Comparison of ENCODE assay signal across 28 mouse cellular contexts in genomic region chr12:8779851-8780250, GRCm38 (mm10). TPM values are rescaled to one million over a fixed set of nuclear protein-coding genes. Genes with fewer than 3 reads are reported as not detected.
DNase-seq lines count a peak whose midpoint lies in the region; ATAC-seq and TF ChIP-seq lines count a peak whose summit lies in the region.
"Had no signal": no experiment of that assay in that cellular context is flagged by ENCODE, and none has a peak within 500 bp of the region (broad histone marks: within the 10 kb centered on the region; RNA-seq: fewer than 3 reads in every experiment).

No protein-coding gene starts in this region.

- peaks cover 62% of the 10 kb centered on the region for H3K4me1 ChIP-seq in liver, adult 2 months (ENCODE audit: control insufficient read depth, insufficient read depth, low read length)
- H3K4me1 ChIP-seq in liver, embryonic 11.5 days (replicated peaks; ENCODE audit: control insufficient read depth, insufficient read depth, low read length): peaks cover 16% of the 10 kb centered on the region
- 0 out of 2 replicates have a peak, but pooled peaks cover 3% of the 10 kb centered on the region for H3K4me1 ChIP-seq in midbrain, embryonic 13.5 days (replicated peaks)
- H3K4me1 ChIP-seq in midbrain, embryonic 10.5 days: peaks cover 22% of the 10 kb centered on the region
- H3K4me1 ChIP-seq in liver, postnatal 0 days (ENCODE audit: insufficient read depth): peaks cover 53% of the 10 kb centered on the region
- H3K4me1 ChIP-seq in stomach, postnatal 0 days (replicated peaks; ENCODE audit: control insufficient read depth, insufficient read depth): peaks cover 12% of the 10 kb centered on the region
- H3K4me1 ChIP-seq: forebrain, embryonic 13.5 days had no signal

- no peaks in the 10 kb centered on the region for H3K27me3 ChIP-seq in liver, adult 2 months (ENCODE audit: control insufficient read depth, insufficient read depth, low read length)
- no peaks in the 10 kb centered on the region for H3K27me3 ChIP-seq in liver, embryonic 11.5 days (replicated peaks; ENCODE audit: control insufficient read depth, insufficient read depth, low read length)
- H3K27me3 ChIP-seq in midbrain, embryonic 13.5 days: no peaks in the 10 kb centered on the region
- H3K27me3 ChIP-seq in midbrain, embryonic 10.5 days (ENCODE audit: low read depth, poor library complexity, severe bottlenecking): no peaks in the 10 kb centered on the region
- H3K27me3 ChIP-seq in liver, postnatal 0 days (ENCODE audit: insufficient read depth, low read length): no peaks in the 10 kb centered on the region
- H3K27me3 ChIP-seq in stomach, postnatal 0 days (ENCODE audit: control insufficient read depth, insufficient read depth, low read length): no peaks in the 10 kb centered on the region
- H3K27me3 ChIP-seq: embryonic facial prominence, embryonic 15.5 days; forebrain, embryonic 13.5 days; hindbrain, embryonic 12.5 days; kidney, embryonic 15.5 days; neural tube, embryonic 12.5 days; Patski had no signal

- no peaks in the 10 kb centered on the region for H3K36me3 ChIP-seq in liver, adult 2 months (ENCODE audit: control insufficient read depth, insufficient read depth, low read length)
- no peaks in the 10 kb centered on the region for H3K36me3 ChIP-seq in liver, embryonic 11.5 days (ENCODE audit: control insufficient read depth, insufficient read depth, low read length)
- H3K36me3 ChIP-seq in midbrain, embryonic 13.5 days: no peaks in the 10 kb centered on the region
- peaks cover 32% of the 10 kb centered on the region for H3K36me3 ChIP-seq in midbrain, embryonic 10.5 days
- H3K36me3 ChIP-seq in liver, postnatal 0 days (replicated peaks; ENCODE audit: insufficient read depth, low read length): no peaks in the 10 kb centered on the region
- H3K36me3 ChIP-seq in stomach, postnatal 0 days (ENCODE audit: control insufficient read depth, insufficient read depth, low read length): no peaks in the 10 kb centered on the region
- H3K36me3 ChIP-seq: embryonic facial prominence, embryonic 15.5 days; hindbrain, embryonic 12.5 days; kidney, embryonic 15.5 days; neural tube, embryonic 12.5 days had no signal

- no peak overlapping the region for H3K4me3 ChIP-seq in liver, adult 2 months (ENCODE audit: insufficient read depth, low read depth, low read length)
- no peak overlapping the region for H3K4me3 ChIP-seq in liver, embryonic 11.5 days (ENCODE audit: low read depth, low read length)
- H3K4me3 ChIP-seq in midbrain, embryonic 13.5 days (replicated peaks): no peak overlapping the region
- no peak overlapping the region for H3K4me3 ChIP-seq in midbrain, embryonic 10.5 days
- H3K4me3 ChIP-seq in liver, postnatal 0 days (ENCODE audit: low read depth, low read length): no peak overlapping the region
- H3K4me3 ChIP-seq in stomach, postnatal 0 days (ENCODE audit: low read depth, low read length): no peak overlapping the region
- H3K4me3 ChIP-seq: embryonic facial prominence, embryonic 10.5 days; embryonic facial prominence, embryonic 15.5 days; forebrain, embryonic 13.5 days; hindbrain, embryonic 12.5 days; kidney, embryonic 15.5 days; myocyte; neural tube, embryonic 12.5 days had no signal

- ATAC-seq in liver, embryonic 11.5 days (replicated peaks; ENCODE audit: low FRiP score): no peak
- ATAC-seq in midbrain, embryonic 13.5 days: 0 out of 2 replicates have a peak, but pooled peaks have one; percentile 7
- peak; percentile 25; the same call in 1 of the 2 replicates for ATAC-seq in liver, postnatal 0 days
- peak; percentile 11; the same call in 1 of the 2 replicates for ATAC-seq in stomach, postnatal 0 days (ENCODE audit: low FRiP score, low TSS enrichment)
- no peak for ATAC-seq in erythroblast, adult 5-6 weeks (replicated peaks; ENCODE audit: low FRiP score, poor library complexity, severe bottlenecking)
- ATAC-seq: forebrain, embryonic 13.5 days; Patski had no signal

- H3K27ac ChIP-seq in liver, adult 2 months (replicated peaks; ENCODE audit: insufficient read depth, low read depth, low read length): peak overlapping the region; percentile 82
- H3K27ac ChIP-seq in liver, embryonic 11.5 days (ENCODE audit: low read depth, low read length): no peak overlapping the region
- H3K27ac ChIP-seq in midbrain, embryonic 13.5 days: no peak overlapping the region
- no peak overlapping the region for H3K27ac ChIP-seq in midbrain, embryonic 10.5 days (replicated peaks)
- H3K27ac ChIP-seq in liver, postnatal 0 days (ENCODE audit: low read depth): peak overlapping the region; percentile 79
- H3K27ac ChIP-seq in stomach, postnatal 0 days (replicated peaks): peak overlapping the region; percentile 84
- H3K27ac ChIP-seq: embryonic facial prominence, embryonic 10.5 days; forebrain, embryonic 13.5 days; hindbrain, embryonic 12.5 days; kidney, embryonic 15.5 days; neural tube, embryonic 12.5 days had no signal

- no peak overlapping the region for H3K4me2 ChIP-seq in liver, embryonic 11.5 days
- H3K4me2 ChIP-seq in midbrain, embryonic 13.5 days (replicated peaks): no peak overlapping the region
- H3K4me2 ChIP-seq in liver, postnatal 0 days (ENCODE audit: low read depth, low read length): 0 out of 2 replicates have a peak overlapping the region, but pooled peaks have one; percentile 18
- no peak overlapping the region for H3K4me2 ChIP-seq in stomach, postnatal 0 days (replicated peaks; ENCODE audit: low read depth)
- H3K4me2 ChIP-seq: embryonic facial prominence, embryonic 15.5 days; forebrain, embryonic 13.5 days; heart, embryonic 11.5 days; hindbrain, embryonic 12.5 days; kidney, embryonic 15.5 days; midbrain, embryonic 11.5 days; neural tube, embryonic 12.5 days had no signal

- H3K79me2 ChIP-seq in liver, adult 2 months (ENCODE audit: control insufficient read depth, insufficient read depth, low read length): peaks cover 50% of the 10 kb centered on the region

- TF ChIP-seq EP300 in liver, postnatal 0 days (IDR thresholded peaks at IDR 0.05; ENCODE audit: low read depth): no peak
- TF ChIP-seq EP300 in stomach, postnatal 0 days (optimal IDR thresholded peaks at IDR 0.05): no peak

- no peak for TF ChIP-seq CTCF in liver, adult 2 months (IDR thresholded peaks at IDR 0.05; ENCODE audit: low read depth, low read length)
- TF ChIP-seq CTCF in liver, postnatal 0 days (IDR thresholded peaks at IDR 0.05; ENCODE audit: low read depth): no peak
- TF ChIP-seq CTCF in stomach, postnatal 0 days (IDR thresholded peaks at IDR 0.05; ENCODE audit: low read depth): no peak

- peak overlapping the region; percentile 30 for H3K9ac ChIP-seq in liver, adult 2 months (ENCODE audit: low read depth, low read length)
- H3K9ac ChIP-seq in liver, embryonic 11.5 days (ENCODE audit: low read depth, low read length): no peak overlapping the region
- H3K9ac ChIP-seq in midbrain, embryonic 13.5 days (replicated peaks): no peak overlapping the region
- H3K9ac ChIP-seq in liver, postnatal 0 days (replicated peaks): no peak overlapping the region; the same call in 1 of the 2 replicates
- H3K9ac ChIP-seq in stomach, postnatal 0 days (ENCODE audit: low read length): peak overlapping the region; percentile 18; the same call in 1 of the 2 replicates
- H3K9ac ChIP-seq: embryonic facial prominence, embryonic 15.5 days; forebrain, embryonic 13.5 days; hindbrain, embryonic 12.5 days; kidney, embryonic 15.5 days; neural tube, embryonic 12.5 days had no signal

- peak; percentile 96 for DNase-seq in liver, adult 2 months (ENCODE audit: extremely low read depth, low read depth, low spot score)
- no peak for DNase-seq in liver, embryonic 11.5 days (ENCODE audit: low spot score)
- no peak for DNase-seq in midbrain, embryonic 10.5 days (ENCODE audit: low spot score)
- no peak for DNase-seq in liver, postnatal 0 days
- peak; percentile 39 for DNase-seq in stomach, postnatal 0 days (ENCODE audit: low spot score)
- no peak for DNase-seq in urinary bladder, postnatal 14 days (ENCODE audit: low spot score)
- DNase-seq: adrenal gland, postnatal 10 days; cerebellum, adult 8-10 months; gastrocnemius, postnatal 25 days; heart, adult 18-20 months; heart, postnatal 36 days; kidney, adult 18-20 months; kidney, postnatal 25 days; lung, postnatal 10 days; right cerebral cortex, adult 18-20 months; thymus, postnatal 14 days had no signal

- no peaks in the 10 kb centered on the region for H3K9me3 ChIP-seq in liver, embryonic 11.5 days (ENCODE audit: control insufficient read depth, low read length)
- no peaks in the 10 kb centered on the region for H3K9me3 ChIP-seq in midbrain, embryonic 13.5 days
- no peaks in the 10 kb centered on the region for H3K9me3 ChIP-seq in midbrain, embryonic 10.5 days (replicated peaks)
- H3K9me3 ChIP-seq in liver, postnatal 0 days (ENCODE audit: low read length): no peaks in the 10 kb centered on the region
- H3K9me3 ChIP-seq in stomach, postnatal 0 days (ENCODE audit: control insufficient read depth, low read length): no peaks in the 10 kb centered on the region
- H3K9me3 ChIP-seq: embryonic facial prominence, embryonic 10.5 days; embryonic facial prominence, embryonic 15.5 days; forebrain, embryonic 13.5 days; hindbrain, embryonic 12.5 days; kidney, embryonic 15.5 days; neural tube, embryonic 12.5 days had no signal

- TF ChIP-seq POLR2A in liver, adult 2 months (IDR thresholded peaks at IDR 0.05; ENCODE audit: extremely low read depth, insufficient read depth, low read length): no peak

- WGBS in liver, adult 2 months: 18% methylated on average over 4 of the region's 4 CpGs
- WGBS in liver, embryonic 11.5 days: 74% methylated on average over 4 of the region's 4 CpGs
- 85% methylated on average over 4 of the region's 4 CpGs for WGBS in midbrain, embryonic 13.5 days
- WGBS in midbrain, embryonic 10.5 days: 84% methylated on average over 4 of the region's 4 CpGs
- WGBS in liver, postnatal 0 days (ENCODE audit: insufficient replicate concordance): 47% methylated on average over 4 of the region's 4 CpGs
- WGBS in stomach, postnatal 0 days: 36% methylated on average over 4 of the region's 4 CpGs

RNA-seq across cellular contexts. Expression of gene Sdc1, which starts 8.7 kb away (rescaled TPM):
- 164 and 316 TPM in 2 replicates for total RNA-seq in liver, adult 2 months (2014; rRNA removed)
- 321 and 421 TPM in 2 replicates for polyA plus RNA-seq in liver, adult 2 months (2012; rRNA removed)
- 50.2 and 51.6 TPM in 2 replicates for polyA plus RNA-seq in liver, embryonic 11.5 days (2014; fragmentation: Nextera tagmentation; extraction: Ambion mirVana)
- 30.1 and 30.8 TPM in 2 replicates for polyA plus RNA-seq in midbrain, embryonic 13.5 days (2015; fragmentation: Nextera tagmentation; extraction: Ambion mirVana)
- 110 and 128 TPM in 2 replicates for polyA plus RNA-seq in midbrain, embryonic 10.5 days (2016; fragmentation: Nextera tagmentation; extraction: Ambion mirVana)
- polyA plus RNA-seq in liver, postnatal 0 days (2015; fragmentation: Nextera tagmentation; extraction: Ambion mirVana): 101 and 116 TPM in 2 replicates
- polyA plus RNA-seq in stomach, postnatal 0 days (2015; fragmentation: Nextera tagmentation; extraction: Ambion mirVana): 175 and 194 TPM in 2 replicates
- total RNA-seq in erythroblast, adult 5-6 weeks (2015; ENCODE audit: low replicate concordance): 1.2 TPM in 1 of 2 replicates, not detected in the other
- total RNA-seq in erythroblast, adult 5-6 weeks (2017; ENCODE audit: low replicate concordance): 0.98 TPM in 1 of 2 replicates, not detected in the other

Comparison
In these comparisons a context has a peak if more than half of its experiments do, and no peak if none do; other contexts are left out.
1. DNase-seq: peak in liver, adult 2 months (single experiment) and stomach, postnatal 0 days (single experiment); none in liver, embryonic 11.5 days (single experiment), midbrain, embryonic 10.5 days (single experiment), liver, postnatal 0 days (single experiment) and urinary bladder, postnatal 14 days (single experiment).
2. H3K27ac ChIP-seq: peak in liver, adult 2 months (single experiment), liver, postnatal 0 days (single experiment) and stomach, postnatal 0 days (single experiment); none in liver, embryonic 11.5 days (single experiment), midbrain, embryonic 13.5 days (single experiment) and midbrain, embryonic 10.5 days (single experiment).
3. H3K9ac ChIP-seq: peak in liver, adult 2 months (single experiment) and stomach, postnatal 0 days (single experiment); none in liver, embryonic 11.5 days (single experiment), midbrain, embryonic 13.5 days (single experiment) and liver, postnatal 0 days (single experiment).
4. ATAC-seq: peak in midbrain, embryonic 13.5 days (single experiment), liver, postnatal 0 days (single experiment) and stomach, postnatal 0 days (single experiment); none in liver, embryonic 11.5 days (single experiment) and erythroblast, adult 5-6 weeks (single experiment).